Mouse (Mus musculus) intestine, postnatal 0 days (tissue): ENCODE data around the gene Glb1. TPM values are rescaled to one million over a fixed set of nuclear protein-coding genes. Genes with fewer than 3 reads are reported as not detected.
"Not testable (repeated sequence)": the region's sequence is repeated elsewhere in the genome, so short reads cannot be mapped to it uniquely, and the experiment has no call there.

Experiments used
- ATAC-seq: fragments of 200-750 bp; cut with Nextera tagmentation; 2 replicates; pipeline ENCODE4 v1.8.0; 2017; ENCODE audit warnings: mild to moderate bottlenecking, moderate TSS enrichment, moderate library complexity
- H3K27ac ChIP-seq: fragments of 300-500 bp; sonication (generic); 2 replicates; pipeline ENCODE4 v1.5.1; 2014; ENCODE audit warnings: mild to moderate bottlenecking, low read depth, low read length, moderate library complexity
- H3K27me3 ChIP-seq: fragments of 300-500 bp; sonication (generic); replicated peaks from 2 replicates; pipeline ENCODE4 v1.6.1; 2014; ENCODE audit warnings: low read length, mixed read lengths; ENCODE audit not compliant: control insufficient read depth, insufficient read depth
- H3K36me3 ChIP-seq: fragments of 300-500 bp; sonication (generic); 2 replicates; pipeline ENCODE4 v1.6.1; 2014; ENCODE audit warnings: mild to moderate bottlenecking, moderate library complexity; ENCODE audit not compliant: control insufficient read depth, insufficient read depth
- H3K4me1 ChIP-seq: fragments of 300-500 bp; sonication (generic); replicated peaks from 2 replicates; pipeline ENCODE4 v1.6.1; 2014; ENCODE audit warnings: antibody characterized with exemption, low read length, mixed read lengths; ENCODE audit not compliant: control insufficient read depth, insufficient read depth
- H3K4me2 ChIP-seq: fragments of 300-500 bp; sonication (generic); replicated peaks from 2 replicates; pipeline ENCODE4 v1.6.1; 2014; ENCODE audit warnings: low read depth, mild to moderate bottlenecking, moderate library complexity
- H3K4me3 ChIP-seq: fragments of 300-500 bp; sonication (generic); 2 replicates; pipeline ENCODE4 v1.5.1; 2014; ENCODE audit warnings: low read depth, low read length
- H3K9ac ChIP-seq: fragments of 300-500 bp; sonication (generic); 2 replicates; pipeline ENCODE4 v1.6.1; 2014; ENCODE audit warnings: mild to moderate bottlenecking, low read depth, low read length
- H3K9me3 ChIP-seq: fragments of 300-500 bp; sonication (generic); 2 replicates; pipeline ENCODE4 v1.6.1; 2016; ENCODE audit warnings: mixed run types; ENCODE audit not compliant: control insufficient read depth
- CTCF ChIP-seq: sonication (generic); IDR thresholded peaks from 2 replicates; pipeline ENCODE4 v1.5.1; 2016; ENCODE audit warnings: low read depth, mild to moderate bottlenecking, control low read depth, antibody characterized with exemption, moderate library complexity
- WGBS: fragments of 180-500 bp; shearing (Covaris S2); extraction: QIAGEN DNeasy Blood & Tissue Kit; methylation state at CpG from one replicate; pipeline ENCODE4 v1.1.7; 2014; 5-methylcytosine and 5-hydroxymethylcytosine counted together
- polyA plus RNA-seq: library from polyadenylated mRNA; unstranded; fragments of >200 nt; fragmentation: Nextera tagmentation; extraction: Ambion mirVana; gene quantifications from 2 replicates; pipeline ENCODE4 v1.2.1, GENCODE M21; 2015

Gene Glb1
- polyA plus RNA-seq, 1 experiment from 2014 or later = 491 TPM

GRCm38 (mm10) chr9:114518812-114519477 lies 118.1 kb downstream of the Glb1 start:
- Histone ChIP-seq H3K36me3 (peaks cover 2% of the 10 kb centered on the region; the same call in 1 of the 2 replicates), H3K4me3 (no peak overlapping the region), H3K27ac (peak overlapping the region; percentile 70), H3K9ac (no peak overlapping the region), H3K4me2 (peak overlapping the region; percentile 41), H3K9me3 (no peaks in the 10 kb centered on the region), H3K27me3 (no peaks in the 10 kb centered on the region), H3K4me1 (0 out of 2 replicates have a peak, but pooled peaks cover 3% of the 10 kb centered on the region)
- peak; percentile 73 for TF ChIP-seq CTCF
- ATAC-seq = peak; percentile 53
- 23% methylated on average over 9 of the region's 9 CpGs for WGBS

DNA sequence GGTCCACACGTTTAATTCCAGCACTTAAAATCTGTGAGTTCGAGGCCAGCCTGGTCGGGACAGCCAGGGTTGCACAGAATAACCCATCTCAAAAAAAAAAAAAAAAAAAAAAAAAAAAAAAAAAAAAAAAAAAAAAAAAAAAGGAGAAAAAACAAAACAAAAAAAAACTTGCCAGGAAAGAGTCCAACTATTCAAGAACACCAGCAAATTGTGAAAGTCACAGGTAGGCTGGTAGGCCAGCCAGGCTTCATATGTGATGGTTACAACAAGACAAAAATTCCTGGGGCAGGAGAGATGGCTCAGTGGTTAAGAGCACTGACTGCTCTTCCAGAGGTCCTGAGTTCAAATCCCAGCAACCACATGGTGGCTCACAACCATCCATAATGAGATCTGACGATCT lies 119.7 kb downstream of the Glb1 start:
- H3K9me3 ChIP-seq, H3K27me3 ChIP-seq, H3K36me3 ChIP-seq, ATAC-seq, H3K27ac ChIP-seq, H3K4me3 ChIP-seq, H3K9ac ChIP-seq, H3K4me1 ChIP-seq, H3K4me2 ChIP-seq: not testable (repeated sequence)
- 54% methylated on average over 4 of the region's 4 CpGs for WGBS

GRCm38 (mm10) chr9:114522041-114522440 lies 121.2 kb downstream of the Glb1 start:
- no peak overlapping the region for H3K4me3 ChIP-seq
- H3K9ac ChIP-seq = no peak overlapping the region
- no peaks in the 10 kb centered on the region for H3K27me3 ChIP-seq
- TF ChIP-seq CTCF = peak; percentile 60
- H3K9me3 ChIP-seq = no peaks in the 10 kb centered on the region
- no peak overlapping the region for H3K27ac ChIP-seq
- 53% methylated on average over 5 of the region's 5 CpGs for WGBS
- no peak for ATAC-seq
- H3K4me2 ChIP-seq = no peak overlapping the region
- no peaks in the 10 kb centered on the region for H3K36me3 ChIP-seq
- no peaks in the 10 kb centered on the region for H3K4me1 ChIP-seq

DNA sequence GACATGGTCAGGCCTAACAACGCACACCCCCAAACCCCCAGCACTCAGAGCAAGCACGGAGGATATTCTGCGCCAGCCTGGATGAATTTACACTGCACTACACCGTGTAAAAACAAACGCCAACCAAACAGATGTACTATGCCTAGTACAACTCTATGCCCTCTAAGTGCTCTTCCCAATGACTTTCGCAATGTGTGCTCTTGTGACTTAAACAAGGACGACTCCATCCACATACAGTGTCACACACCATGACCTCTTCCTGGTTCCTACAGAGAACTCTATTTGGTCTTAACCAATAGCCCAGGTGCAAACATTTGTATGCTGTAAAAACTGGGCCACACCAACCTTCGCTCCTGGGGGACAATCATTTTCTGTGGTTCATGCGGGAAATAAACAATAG lies 121.6 kb downstream of the Glb1 start:
- no peak overlapping the region for H3K9ac ChIP-seq
- TF ChIP-seq CTCF = no peak
- no peaks in the 10 kb centered on the region for H3K36me3 ChIP-seq
- no peak overlapping the region for H3K4me3 ChIP-seq
- ATAC-seq = peak; percentile 61
- H3K27ac ChIP-seq = no peak overlapping the region
- no peak overlapping the region for H3K4me2 ChIP-seq
- 64% methylated on average over 9 of the region's 9 CpGs for WGBS
- H3K27me3 ChIP-seq = no peaks in the 10 kb centered on the region
- no peaks in the 10 kb centered on the region for H3K4me1 ChIP-seq
- no peaks in the 10 kb centered on the region for H3K9me3 ChIP-seq

Other genes with a start within 250 kb of the Glb1 start
- not detected in 2 replicates for gene Bcl2a1c, start 70.9 kb upstream of the Glb1 start, polyA plus RNA-seq
- gene Crtap, start 10.4 kb upstream of the Glb1 start, polyA plus RNA-seq = 57.3 and 58.3 TPM in 2 replicates
- gene Tmppe, start within 50 bp of the Glb1 start, polyA plus RNA-seq = 25.7 and 30.0 TPM in 2 replicates
- gene Ccr4, start 103.8 kb downstream of the Glb1 start, polyA plus RNA-seq = 2.3 TPM in 2 replicates
- not detected in 2 replicates for gene C130032M10Rik, start 114.6 kb downstream of the Glb1 start, polyA plus RNA-seq
- gene Trim71, start 163.3 kb downstream of the Glb1 start, polyA plus RNA-seq = 1.5 and 2.0 TPM in 2 replicates
- gene Cnot10, start 239.1 kb downstream of the Glb1 start, polyA plus RNA-seq = 22.5 and 25.0 TPM in 2 replicates